Mouse (Mus musculus) kidney, postnatal 0 days (tissue): Measurements from ENCODE around the gene Glt6d1. TPM values are rescaled to one million over a fixed set of nuclear protein-coding genes. Genes with fewer than 3 reads are reported as not detected.

Experiments used
- ATAC-seq: fragments of 200-750 bp; cut with Nextera tagmentation; replicated peaks from 2 replicates; pipeline ENCODE4 v1.8.0; 2017; ENCODE audit warnings: low read depth, moderate number of reproducible peaks, moderate TSS enrichment, moderate library complexity; ENCODE audit not compliant: low FRiP score
- DNase-seq: peaks from one replicate; pipeline ENCODE4 v3.0.0-alpha.2; 2016; ENCODE audit warnings: low spot score
- H3K27ac ChIP-seq: fragments of 300-500 bp; sonication (generic); 2 replicates; pipeline ENCODE4 v1.5.1; 2014; ENCODE audit warnings: mild to moderate bottlenecking
- H3K27me3 ChIP-seq: fragments of 300-500 bp; sonication (generic); 2 replicates; pipeline ENCODE4 v1.6.1; 2014; ENCODE audit warnings: low read length, mixed read lengths; ENCODE audit not compliant: insufficient read depth
- H3K36me3 ChIP-seq: fragments of 300-500 bp; sonication (generic); 2 replicates; pipeline ENCODE4 v1.6.1; 2014; ENCODE audit warnings: low read length, mixed read lengths; ENCODE audit not compliant: insufficient read depth
- H3K4me1 ChIP-seq: fragments of 300-500 bp; sonication (generic); replicated peaks from 2 replicates; pipeline ENCODE4 v1.6.1; 2014; ENCODE audit warnings: antibody characterized with exemption, low read length, mixed read lengths; ENCODE audit not compliant: insufficient read depth
- H3K4me2 ChIP-seq: fragments of 300-500 bp; sonication (generic); 2 replicates; pipeline ENCODE4 v1.6.1; 2014; ENCODE audit warnings: mild to moderate bottlenecking, low read length, moderate library complexity, mixed read lengths
- H3K4me3 ChIP-seq: fragments of 300-500 bp; sonication (generic); replicated peaks from 2 replicates; pipeline ENCODE4 v1.5.1; 2014; ENCODE audit warnings: low read depth, low read length
- H3K9ac ChIP-seq: fragments of 300-500 bp; sonication (generic); 2 replicates; pipeline ENCODE4 v1.6.1; 2014; ENCODE audit warnings: low read depth, low read length
- H3K9me3 ChIP-seq: fragments of 300-500 bp; sonication (generic); replicated peaks from 2 replicates; pipeline ENCODE4 v1.6.1; 2016; ENCODE audit warnings: low read length, inconsistent platforms, mixed read lengths
- CTCF ChIP-seq: IDR thresholded peaks from 2 replicates; pipeline ENCODE4 v1.5.1; 2016; ENCODE audit warnings: antibody characterized with exemption, low read depth, mild to moderate bottlenecking, moderate library complexity
- WGBS: fragments of 180-500 bp; shearing (Covaris S2); extraction: QIAGEN DNeasy Blood & Tissue Kit; methylation state at CpG from one replicate; pipeline ENCODE4 v1.1.7; 2014; 5-methylcytosine and 5-hydroxymethylcytosine counted together
- polyA plus RNA-seq: library from polyadenylated mRNA; unstranded; fragments of >200 nt; fragmentation: Nextera tagmentation; extraction: Ambion mirVana; gene quantifications from 2 replicates; pipeline ENCODE4 v1.2.1, GENCODE M21; 2015

The Glt6d1 gene
- polyA plus RNA-seq, 1 experiment from 2014 or later, result not detected

DNA sequence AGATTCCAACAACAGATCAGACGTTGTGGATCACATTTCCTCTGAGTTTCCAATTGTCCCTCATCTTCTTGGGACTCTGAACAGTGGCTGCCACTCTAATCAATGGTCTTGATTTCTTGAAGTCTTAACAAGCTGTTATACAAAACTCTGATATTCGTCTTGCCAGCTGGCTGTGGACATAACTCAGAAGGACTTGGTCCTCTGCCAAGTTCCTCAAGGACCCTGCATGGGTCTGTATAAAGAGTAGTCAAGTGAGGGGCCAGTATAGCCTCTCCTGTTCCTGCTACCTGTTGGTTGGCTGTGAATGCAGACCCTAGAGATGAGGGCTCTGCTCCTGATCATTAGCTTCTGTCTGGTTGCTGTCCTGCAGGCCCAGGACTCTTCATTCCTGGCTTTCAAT lies 50.4 kb downstream of the Glt6d1 start, which contains the start of gene Lcn3:
Lcn3 (plus strand) TSS at position 301 of the 400 bp plus-strand sequence.
- 47% methylated on average over 2 of the region's 2 CpGs for WGBS
- no peaks in the 10 kb centered on the region for H3K4me1 ChIP-seq
- H3K4me2 ChIP-seq, result no peak within 1 kb of the TSS
- ATAC-seq, result no peak
- H3K36me3 ChIP-seq, result no peaks in the 10 kb centered on the region
- no peak for DNase-seq
- H3K9ac ChIP-seq, result no peak within 1 kb of the TSS
- H3K27me3 ChIP-seq, result no peaks in the 10 kb centered on the region
- H3K4me3 ChIP-seq, result no peak within 1 kb of the TSS
- TF ChIP-seq CTCF, result no peak
- no peaks in the 10 kb centered on the region for H3K9me3 ChIP-seq
- H3K27ac ChIP-seq, result no peak within 1 kb of the TSS

DNA sequence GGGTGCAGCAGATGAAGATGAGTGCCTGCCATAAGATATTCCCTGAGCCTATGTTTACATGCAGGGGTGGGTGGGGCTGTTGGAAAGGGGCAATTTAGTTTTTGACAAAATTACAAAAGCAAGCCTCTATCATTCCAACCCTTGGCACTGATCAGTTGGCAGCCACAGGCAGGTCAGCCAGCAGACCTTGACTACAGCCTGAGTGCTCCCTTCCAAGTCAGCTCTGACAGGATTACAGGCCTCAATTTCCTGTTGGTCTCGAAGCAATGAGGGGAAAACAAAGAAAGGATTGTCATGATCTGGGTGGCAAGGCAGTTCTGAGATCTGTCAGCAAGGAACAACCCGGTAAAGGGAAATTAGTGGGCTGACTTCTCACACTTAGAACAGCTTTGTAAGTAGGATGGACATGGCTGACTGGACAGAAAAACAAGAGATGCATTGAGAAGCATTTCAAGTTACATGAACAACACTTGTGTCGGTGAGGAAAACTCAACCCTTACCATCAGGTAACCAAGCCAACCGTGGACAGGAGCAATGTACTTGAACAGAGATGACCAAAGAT lies 57.5 kb downstream of the Glt6d1 start:
- ATAC-seq (no peak; the same call in 1 of the 2 replicates), DNase-seq (peak; percentile 38)
- TF ChIP-seq CTCF, result no peak
- Histone ChIP-seq H3K36me3 (no peaks in the 10 kb centered on the region), H3K4me2 (no peak overlapping the region), H3K4me3 (no peak overlapping the region), H3K27me3 (no peaks in the 10 kb centered on the region), H3K9ac (no peak overlapping the region), H3K4me1 (no peaks in the 10 kb centered on the region), H3K9me3 (no peaks in the 10 kb centered on the region), H3K27ac (peak overlapping the region; percentile 13; the same call in 1 of the 2 replicates)
- 22% methylated on average over 4 of the region's 4 CpGs for WGBS

DNA sequence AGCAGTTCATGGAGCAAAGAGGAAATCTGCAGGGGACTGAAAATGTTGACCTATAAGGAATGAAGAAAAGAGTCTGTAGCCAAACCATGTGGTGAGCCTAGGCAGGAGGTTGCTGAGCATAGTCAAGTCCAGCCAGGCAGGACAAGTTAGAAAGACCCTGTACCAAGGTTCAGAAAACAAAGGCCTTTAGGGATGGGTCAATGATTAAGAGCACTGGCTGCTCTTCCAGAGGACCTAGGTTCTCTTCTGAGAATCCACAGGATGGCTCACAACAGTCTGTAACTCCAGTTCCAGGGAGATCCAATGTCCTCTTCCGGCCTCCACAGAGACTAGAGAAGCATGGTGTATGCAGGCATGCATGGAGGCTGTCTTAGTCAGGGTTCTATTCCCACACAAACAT lies 61.4 kb downstream of the Glt6d1 start:
- DNase-seq, result no peak
- Histone ChIP-seq H3K36me3 (no peaks in the 10 kb centered on the region), H3K9me3 (no peaks in the 10 kb centered on the region), H3K4me2 (no peak overlapping the region), H3K4me1 (no peaks in the 10 kb centered on the region), H3K27me3 (no peaks in the 10 kb centered on the region), H3K4me3 (no peak overlapping the region), H3K27ac (no peak overlapping the region), H3K9ac (no peak overlapping the region)
- WGBS, result 77% methylated on average over 1 of the region's 1 CpGs
- TF ChIP-seq CTCF, result no peak
- no peak for ATAC-seq

Other genes with a start within 250 kb of the Glt6d1 start
- gene Mamdc4, start 241.0 kb downstream of the Glt6d1 start, polyA plus RNA-seq, result 0.59 and 0.85 TPM in 2 replicates
- gene Phpt1, start 240.6 kb downstream of the Glt6d1 start, polyA plus RNA-seq, result 197 TPM in 2 replicates
- 0.15 and 0.16 TPM in 2 replicates for gene Ajm1, start 234.1 kb downstream of the Glt6d1 start, polyA plus RNA-seq
- 45.6 and 56.9 TPM in 2 replicates for gene Rabl6, start 207.3 kb downstream of the Glt6d1 start, polyA plus RNA-seq
- gene Ccdc183, start 198.2 kb downstream of the Glt6d1 start, polyA plus RNA-seq, result 0.32 and 0.34 TPM in 2 replicates
- 41.7 and 43.8 TPM in 2 replicates for gene Tmem141, start 193.8 kb downstream of the Glt6d1 start, polyA plus RNA-seq
- 1.7 and 2.2 TPM in 2 replicates for gene Fcna, start 187.8 kb downstream of the Glt6d1 start, polyA plus RNA-seq
- not detected in 2 replicates for gene Lcn8, start 162.7 kb downstream of the Glt6d1 start, polyA plus RNA-seq
- gene Lcn5, start 157.9 kb downstream of the Glt6d1 start, polyA plus RNA-seq, result not detected in 2 replicates
- not detected in 2 replicates for gene Lcn6, start 139.1 kb downstream of the Glt6d1 start, polyA plus RNA-seq
- not detected in 2 replicates for gene Lcn10, start 133.1 kb downstream of the Glt6d1 start, polyA plus RNA-seq
- gene Obp2a, start 115.8 kb downstream of the Glt6d1 start, polyA plus RNA-seq, result 0.37 TPM in 1 of 2 replicates, not detected in the other
- gene Bmyc, start 109.1 kb downstream of the Glt6d1 start, polyA plus RNA-seq, result 94.1 and 94.6 TPM in 2 replicates
- not detected in 2 replicates for gene Obp2b, start 78.8 kb downstream of the Glt6d1 start, polyA plus RNA-seq
- not detected in 2 replicates for gene Lcn3, start 50.3 kb downstream of the Glt6d1 start, polyA plus RNA-seq
- not detected in 2 replicates for gene Lcn11, start 38.8 kb downstream of the Glt6d1 start, polyA plus RNA-seq
- not detected in 2 replicates for gene Gm13539, start 33.6 kb downstream of the Glt6d1 start, polyA plus RNA-seq
- not detected in 2 replicates for gene Lcn9, start 7.3 kb upstream of the Glt6d1 start, polyA plus RNA-seq
- not detected in 2 replicates for gene Sohlh1, start 31.4 kb upstream of the Glt6d1 start, polyA plus RNA-seq
- 0.18 and 0.24 TPM in 2 replicates for gene Kcnt1, start 47.9 kb upstream of the Glt6d1 start, polyA plus RNA-seq
- 9.1 and 14.2 TPM in 2 replicates for gene Camsap1, start 167.4 kb upstream of the Glt6d1 start, polyA plus RNA-seq
- gene Ubac1, start 205.9 kb upstream of the Glt6d1 start, polyA plus RNA-seq, result 77.2 and 82.3 TPM in 2 replicates